Mouse (Mus musculus) C2C12 (cell line): Measurements from ENCODE around the gene Aff3.

Source experiments
- CEBPB ChIP-seq: IDR thresholded peaks from one replicate; pipeline ENCODE4 v1.6.1; 2011; ENCODE audit warnings: low read depth, mild to moderate bottlenecking, control low read depth, moderate library complexity
- CTCF ChIP-seq: IDR thresholded peaks from one replicate; pipeline ENCODE4 v1.5.1; 2011; ENCODE audit not compliant: control insufficient read depth, insufficient read depth, insufficient read length
- MAX ChIP-seq: IDR thresholded peaks from one replicate; pipeline ENCODE4 v1.6.1; 2011; ENCODE audit warnings: mild to moderate bottlenecking, control low read depth
- MYOG ChIP-seq: IDR thresholded peaks from one replicate; pipeline ENCODE4 v1.6.1; 2011; ENCODE audit not compliant: control insufficient read depth, insufficient read length; ENCODE audit errors: extremely low read depth
- USF1 ChIP-seq: IDR thresholded peaks from one replicate; pipeline ENCODE4 v1.6.1; 2011; ENCODE audit warnings: low read depth, mild to moderate bottlenecking, control low read depth, moderate library complexity

DNA sequence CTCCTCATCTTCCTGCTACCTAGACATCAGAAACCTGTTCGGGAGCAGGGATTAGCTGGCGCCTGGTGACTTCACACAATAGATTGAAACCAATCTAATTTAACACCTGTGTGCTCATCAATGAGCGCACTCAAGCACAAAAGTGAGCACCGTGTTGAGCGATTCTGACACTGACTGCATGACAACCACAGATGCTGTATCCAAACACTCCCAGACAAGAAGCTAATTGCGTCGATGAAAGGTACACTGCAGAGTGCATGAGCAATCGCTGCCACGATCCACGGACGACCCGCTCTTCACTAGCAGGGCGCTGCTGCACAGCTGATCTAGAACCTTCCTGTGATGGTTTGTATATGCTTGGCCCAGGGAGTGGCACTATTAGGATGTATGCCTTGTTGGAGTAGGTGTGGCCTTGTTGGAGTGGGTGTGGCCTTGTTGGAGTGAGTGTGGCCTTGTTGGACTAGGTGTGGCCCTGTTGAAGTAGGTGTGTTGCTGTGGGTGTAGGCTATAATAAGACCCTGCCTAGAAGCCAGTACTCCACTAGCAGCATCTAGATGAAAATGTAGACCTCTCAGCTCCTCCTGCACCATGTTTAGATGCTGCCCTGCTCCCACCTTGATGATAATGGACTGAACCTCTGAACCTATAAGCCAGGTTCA lies 161.2 kb downstream of the Aff3 start:
- no peak for TF ChIP-seq CTCF
- TF ChIP-seq MYOG, result no peak
- no peak for TF ChIP-seq USF1
- no peak for TF ChIP-seq MAX
- no peak for TF ChIP-seq CEBPB
